Mouse (Mus musculus) bone marrow, adult 2 months (tissue): Measurements from ENCODE around the gene Ciapin1.

Experiments used
- CTCF ChIP-seq: fragments of 200-500 bp; IDR thresholded peaks from 2 replicates; pipeline ENCODE4 v1.5.1; 2011; ENCODE audit warnings: low read length, control low read depth; ENCODE audit not compliant: control insufficient read depth, insufficient read depth
- POLR2A ChIP-seq: fragments of 200-500 bp; IDR thresholded peaks from 2 replicates; pipeline ENCODE4 v1.6.1; 2011; ENCODE audit warnings: low read depth, mild to moderate bottlenecking, control low read depth, low read length, borderline replicate concordance; ENCODE audit not compliant: control insufficient read depth

DNA sequence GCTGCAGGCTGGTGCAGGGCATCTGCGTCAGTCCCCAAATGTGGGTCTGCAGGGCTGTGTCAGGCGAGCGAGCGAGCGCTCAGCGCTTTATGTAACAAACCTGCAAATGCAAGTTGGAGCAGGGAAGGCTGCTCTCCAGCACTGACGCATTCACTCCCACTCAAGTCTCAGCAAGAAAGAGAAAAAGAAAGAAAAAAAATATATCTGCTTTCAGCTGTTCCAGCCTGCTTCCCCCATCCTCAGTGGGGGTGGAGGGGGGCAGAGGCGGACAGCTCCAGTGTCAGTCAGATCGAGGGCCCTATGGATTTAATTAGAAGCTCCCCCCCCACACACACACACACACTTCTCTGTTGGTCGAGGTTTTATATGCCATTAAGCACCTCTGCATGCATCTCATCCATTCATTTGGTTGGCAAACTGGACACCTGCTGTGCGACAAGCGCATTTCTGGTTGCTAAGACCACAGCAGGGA is 64.4 kb downstream of the Ciapin1 start:
- TF ChIP-seq POLR2A, result no peak
- TF ChIP-seq CTCF, result no peak
